Mouse (Mus musculus) heart, adult 18-20 months (tissue): Measurements from ENCODE around the gene Rnls. TPM values are rescaled to one million over a fixed set of nuclear protein-coding genes. Genes with fewer than 3 reads are reported as not detected.

Experiments
- DNase-seq, 2 experiments: peaks; one replicate each; pipeline ENCODE4 v3.0.0; 2021 to 2022; ENCODE audit warnings: mixed read lengths in 1 of 2
- total RNA-seq, 2 experiments: library from RNA; stranded (reverse); gene quantifications; 2 replicates each; pipeline ENCODE4 v1.2.3; 2021

Gene Rnls
- total RNA-seq, 2 experiments from 2014 or later = 12.7 to 12.8 TPM

DNA sequence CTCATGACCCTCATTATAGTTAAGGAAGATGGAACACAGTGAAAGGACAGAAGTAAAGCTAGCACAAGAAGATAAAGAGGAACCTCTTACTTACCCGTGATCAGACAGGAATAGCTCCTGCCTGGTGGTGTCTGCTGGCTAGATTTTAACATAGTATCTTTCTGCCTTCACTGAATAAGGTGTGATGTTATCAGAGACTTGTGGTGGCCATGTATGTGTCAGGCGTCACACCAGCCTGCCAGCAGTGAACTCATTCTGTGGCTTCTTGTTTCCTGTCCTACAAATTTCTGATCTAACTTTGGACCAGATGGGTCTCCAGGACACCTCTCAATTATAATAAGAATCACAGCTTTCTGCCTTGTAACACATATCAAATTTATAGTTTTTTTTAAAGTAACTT, 129.7 kb downstream of the Rnls start:
- DNase-seq = no peak

DNA sequence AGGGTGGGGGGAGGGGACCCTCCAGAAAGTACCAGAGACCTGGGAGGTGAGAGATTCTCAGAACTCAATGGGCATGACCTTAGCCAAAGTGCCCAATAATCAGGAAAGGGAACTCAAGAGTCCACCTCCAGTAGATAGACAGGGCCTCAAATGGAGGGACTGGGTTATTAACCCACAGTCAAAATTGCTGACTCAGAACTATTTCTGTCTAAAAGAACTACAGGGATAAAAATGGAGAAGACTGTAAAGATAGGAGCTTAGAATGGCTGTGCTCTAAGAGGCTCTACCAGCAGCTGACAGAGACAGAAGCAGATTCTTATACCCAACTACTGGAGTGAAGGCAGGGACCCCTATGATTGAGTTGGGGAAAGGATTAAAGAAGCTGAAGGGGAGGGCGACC, 132.9 kb downstream of the Rnls start:
- no peak for DNase-seq

- DNase-seq = peak; percentile 3 to 4
Observed at GRCm38 (mm10) chr19:33253893-33254292, 138.2 kb downstream of the Rnls start.

DNA sequence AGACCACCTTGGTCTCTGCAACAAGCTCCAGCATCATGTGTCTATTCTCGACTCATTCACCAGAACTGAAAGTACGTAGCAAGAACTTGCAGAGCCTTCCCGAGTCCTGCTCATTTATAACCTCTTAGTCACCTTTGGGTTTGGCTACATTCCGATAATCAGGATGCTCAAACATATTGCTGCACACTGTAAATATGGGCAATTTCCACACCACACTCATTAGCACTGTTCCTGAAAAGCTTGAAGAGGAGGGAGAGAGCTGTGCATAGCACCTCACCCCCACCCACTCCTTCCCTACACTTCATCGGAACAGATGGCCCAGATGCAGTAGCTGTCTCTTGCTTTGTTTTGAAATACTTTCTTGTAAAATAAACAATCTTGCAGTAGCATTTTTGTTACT, 139.9 kb downstream of the Rnls start:
- DNase-seq = no peak

GRCm38 (mm10) chr19:33244196-33244595, 147.9 kb downstream of the Rnls start:
- DNase-seq = no peak

DNA sequence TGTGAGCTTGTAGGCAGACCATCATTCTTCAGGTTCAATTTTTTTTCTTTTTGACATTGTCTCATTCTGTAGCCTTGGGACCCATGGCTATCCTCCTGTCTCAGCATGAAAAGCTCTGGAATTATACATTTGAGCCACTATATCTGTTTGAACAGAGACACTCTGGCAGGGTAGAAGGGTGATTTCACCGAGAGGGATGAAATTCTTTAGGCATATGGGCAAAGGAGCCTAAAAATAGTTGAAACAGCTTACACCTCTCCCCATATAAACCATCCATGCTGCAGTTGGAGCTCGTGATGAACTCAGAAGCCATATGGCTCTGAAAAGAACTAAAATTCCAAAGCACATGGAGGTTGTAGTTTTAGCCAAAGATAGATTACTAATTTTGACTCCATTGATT, 151.7 kb downstream of the Rnls start:
- DNase-seq = no peak

DNA sequence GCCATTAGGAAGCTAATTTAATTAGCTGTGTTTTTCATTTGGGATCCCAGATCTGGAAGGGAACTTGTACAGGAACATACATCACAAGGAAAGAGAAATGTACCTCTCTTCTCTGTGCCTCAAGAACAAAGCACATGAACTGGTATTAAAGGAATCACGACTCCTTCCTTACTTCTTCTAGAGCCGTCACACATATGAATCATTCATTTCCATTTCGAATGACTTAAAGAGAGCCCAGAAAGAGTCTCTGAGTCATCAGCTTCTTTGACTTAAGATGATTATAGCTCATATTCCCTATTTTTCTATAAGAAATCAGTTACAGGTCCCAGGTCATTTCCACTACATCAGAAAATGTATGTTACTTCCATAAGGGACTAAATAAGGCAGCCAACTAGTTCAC, 159.2 kb downstream of the Rnls start:
- no peak for DNase-seq

GRCm38 (mm10) chr19:33231303-33231702, 160.8 kb downstream of the Rnls start:
- DNase-seq = no peak

GRCm38 (mm10) chr19:33227004-33227403, 165.1 kb downstream of the Rnls start:
- DNase-seq = peak; percentile 76 to 84

DNA sequence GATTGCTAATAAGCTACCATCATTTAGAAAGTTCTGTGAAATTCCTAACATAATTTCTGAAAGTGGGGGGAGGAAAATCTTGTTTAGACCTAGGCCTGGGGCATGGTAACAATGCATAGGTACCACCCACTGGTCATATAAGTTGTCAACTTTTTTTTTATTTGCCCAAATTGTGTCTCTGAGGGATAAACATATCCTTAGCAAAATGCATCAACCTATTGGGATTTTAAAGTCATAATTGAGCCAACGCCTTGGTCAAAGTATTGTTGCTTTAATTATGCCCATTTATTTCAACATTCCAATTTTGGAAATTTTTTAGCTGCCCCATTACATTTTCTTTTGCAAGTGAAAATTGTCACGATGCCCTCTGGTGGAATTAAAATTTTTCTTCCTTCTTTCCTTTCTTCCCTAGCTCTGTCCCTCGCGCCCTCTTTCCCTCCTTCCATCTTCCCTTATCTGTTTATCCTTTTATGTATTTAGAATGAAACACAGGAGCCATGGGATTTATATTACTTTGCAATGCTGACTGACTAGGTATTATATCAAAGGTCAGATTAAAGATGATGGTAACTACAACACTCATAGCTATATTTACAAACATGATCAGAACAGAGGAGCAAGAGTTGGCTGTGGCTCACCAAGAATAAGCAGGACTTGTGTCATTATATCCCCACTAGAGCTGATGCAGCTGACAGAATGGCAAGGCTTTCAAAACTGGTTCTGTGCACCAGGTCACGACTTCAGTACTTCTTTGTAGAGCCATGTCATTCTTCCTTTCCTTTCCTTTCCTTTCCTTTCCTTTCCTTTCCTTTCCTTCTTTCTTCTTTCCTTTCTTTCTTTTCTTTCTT, 166.0 kb downstream of the Rnls start:
- DNase-seq = peak in 1 of 2 experiments; percentile 29

GRCm38 (mm10) chr19:33225002-33225376, 167.1 kb downstream of the Rnls start:
- no peak for DNase-seq

- peak; percentile 51 to 68 for DNase-seq
Observed at GRCm38 (mm10) chr19:33224181-33225001, 167.7 kb downstream of the Rnls start.

- DNase-seq = no peak
Observed at GRCm38 (mm10) chr19:33223766-33224165, 168.3 kb downstream of the Rnls start.

- DNase-seq = peak; percentile 53 to 62
Observed at GRCm38 (mm10) chr19:33223276-33223675, 168.8 kb downstream of the Rnls start.

DNA sequence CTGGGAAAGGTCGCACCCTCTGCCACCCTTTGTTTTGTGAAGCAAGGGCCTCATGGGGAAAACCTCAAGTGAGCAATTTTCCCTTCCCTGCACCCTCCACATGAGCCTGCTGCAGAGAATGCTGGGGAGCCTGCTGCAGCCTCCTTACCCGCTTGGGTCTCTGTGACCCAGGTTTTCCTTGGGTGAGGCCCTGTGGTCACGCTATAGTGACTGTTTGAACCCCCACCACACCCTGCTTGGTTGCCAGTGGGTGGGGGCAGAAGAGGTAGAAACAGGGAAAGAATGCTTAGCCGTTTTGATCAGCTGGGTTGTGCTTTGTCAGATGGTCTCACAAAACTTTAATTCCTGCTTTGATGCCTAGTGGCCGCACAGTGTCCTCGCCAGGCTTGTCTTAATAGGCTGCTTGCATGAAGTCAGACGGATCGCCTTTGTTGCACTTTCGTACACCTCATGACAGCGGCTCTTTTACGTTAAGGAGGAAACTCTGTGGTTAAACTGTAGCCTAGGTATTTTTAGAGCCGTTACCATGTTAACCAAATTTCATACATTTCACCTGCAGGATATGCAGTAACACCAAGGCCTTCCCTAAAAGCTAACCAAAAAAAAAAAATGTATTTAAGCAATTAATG, 169.4 kb downstream of the Rnls start:
- DNase-seq = no peak

DNA sequence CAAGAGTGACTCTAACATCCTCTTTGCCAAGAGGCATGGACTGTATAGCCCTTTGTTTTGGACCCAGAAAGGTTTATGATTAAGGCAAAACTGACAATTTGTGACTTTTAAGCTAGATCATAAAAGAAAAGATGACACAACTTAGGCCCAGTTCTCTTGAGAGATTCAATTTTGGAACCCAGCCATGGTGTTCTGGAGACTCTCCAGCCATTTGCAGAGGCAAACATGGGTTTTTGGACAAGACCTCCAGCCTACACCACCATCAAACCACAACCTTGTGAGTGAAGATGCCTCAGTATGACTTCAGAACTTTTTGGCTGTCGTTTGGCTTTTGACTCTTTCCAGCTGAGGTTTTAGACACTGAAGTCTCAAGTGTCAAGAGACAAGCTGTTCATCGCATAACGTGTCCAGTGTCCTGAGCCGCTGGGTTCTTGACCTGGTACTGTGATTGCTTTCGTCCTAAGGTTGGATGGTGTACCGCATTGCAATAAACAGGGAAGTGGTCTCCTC, 174.2 kb downstream of the Rnls start:
- DNase-seq = peak; percentile 46 to 62

DNA sequence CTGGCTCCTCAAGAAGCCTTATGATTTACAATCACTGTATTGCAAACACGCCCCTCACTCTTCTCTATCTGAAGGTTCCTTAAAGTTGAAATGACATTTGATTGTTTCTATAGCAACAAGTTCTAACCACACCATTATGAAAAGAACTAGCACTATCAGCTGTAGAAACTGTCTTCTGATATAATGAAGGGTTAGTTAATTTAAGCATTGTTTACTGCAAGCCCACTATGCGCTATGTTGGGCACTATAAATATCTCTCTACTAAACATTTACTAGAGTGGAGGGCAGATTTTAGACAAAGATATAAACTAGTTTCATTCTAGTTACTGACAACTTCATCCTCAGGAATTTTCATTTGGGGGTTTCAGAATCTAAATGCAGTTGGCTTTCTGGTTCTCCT, 182.4 kb downstream of the Rnls start:
- no peak for DNase-seq

DNA sequence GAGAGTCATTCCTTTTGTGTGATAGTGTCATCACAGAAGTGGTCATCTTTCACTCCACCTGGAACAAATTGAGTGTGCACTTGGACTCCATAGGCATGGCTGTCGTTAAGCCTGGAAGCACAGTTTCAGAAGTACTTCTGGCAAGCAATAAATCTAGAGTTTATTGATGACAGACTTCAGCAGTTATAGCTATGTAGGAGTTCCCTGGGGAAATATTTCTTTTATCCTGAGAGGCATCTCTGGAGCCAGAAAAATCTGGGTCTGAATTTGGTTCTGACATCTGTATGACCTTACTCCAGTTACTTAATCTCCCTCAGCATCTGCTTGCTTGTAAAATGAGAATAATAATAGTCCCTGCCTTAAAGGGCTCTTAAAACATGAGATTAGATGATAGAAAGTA, 184.1 kb downstream of the Rnls start:
- no peak for DNase-seq

DNA sequence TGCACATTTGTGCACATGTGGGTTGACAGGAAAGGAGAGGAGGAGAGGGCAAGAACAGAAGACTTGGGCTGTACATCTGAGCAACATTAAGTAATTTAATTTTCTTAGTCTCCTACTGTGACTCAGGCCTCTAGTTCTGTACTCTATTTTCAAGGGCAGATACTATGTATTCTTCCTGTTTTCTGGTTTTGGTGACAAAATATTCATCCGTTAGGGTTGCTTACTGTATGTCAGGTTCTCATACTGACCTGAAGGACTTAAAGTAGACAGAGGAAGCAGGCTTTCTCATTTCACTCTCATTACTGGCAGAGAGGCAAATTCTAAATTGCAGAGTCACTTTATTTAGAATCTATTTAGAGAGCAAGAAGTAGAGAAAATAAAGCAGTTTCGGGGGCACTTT, 186.7 kb downstream of the Rnls start:
- no peak for DNase-seq

DNA sequence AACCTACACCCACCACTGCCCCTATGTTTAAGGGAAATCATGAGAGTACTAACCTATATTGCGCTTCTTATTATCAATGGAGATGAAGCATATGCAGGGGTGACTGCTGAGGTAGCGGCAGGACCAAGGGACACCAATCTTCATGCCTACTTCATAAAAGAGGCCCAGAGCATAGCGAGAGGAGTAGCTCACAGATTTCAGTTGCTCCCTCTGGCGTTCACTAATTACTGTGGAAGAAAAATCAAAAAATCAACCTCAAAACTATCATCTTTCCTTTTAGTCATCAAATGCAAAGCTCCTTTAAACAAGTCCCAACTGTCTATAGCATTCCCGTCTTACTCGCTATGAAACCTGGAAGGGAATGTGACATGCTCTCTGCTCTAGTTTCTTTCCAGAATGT, 189.7 kb downstream of the Rnls start:
- DNase-seq = no peak

GRCm38 (mm10) chr19:33201181-33201580, 190.9 kb downstream of the Rnls start:
- no peak for DNase-seq

GRCm38 (mm10) chr19:33192064-33192463, 200.0 kb downstream of the Rnls start:
- peak; percentile 33 to 54 for DNase-seq

GRCm38 (mm10) chr19:33188766-33189165, 203.3 kb downstream of the Rnls start:
- peak; percentile 29 to 33 for DNase-seq
